Mouse (Mus musculus): ENCODE results near the gene Rpl26. TPM values are rescaled to one million over a fixed set of nuclear protein-coding genes. Genes with fewer than 3 reads are reported as not detected.

The Rpl26 gene
- polyA plus RNA-seq, 1 experiment from 2014 or later: 457 TPM

- Histone ChIP-seq H3K27ac (ENCODE audit: low read length) (no peak overlapping the region), H3K27me3 (ENCODE audit: control insufficient read depth, insufficient read depth, low read depth, low read length) (peaks cover 2% of the 10 kb centered on the region; the same call in 1 of the 2 replicates), H3K9ac (ENCODE audit: low read depth, low read length) (no peak overlapping the region), H3K4me1 (ENCODE audit: control insufficient read depth, low read depth, low read length) (peaks cover 3% of the 10 kb centered on the region), H3K36me3 (ENCODE audit: control insufficient read depth, insufficient read depth) (no peaks in the 10 kb centered on the region), H3K4me3 (ENCODE audit: low read depth, low read length) (no peak overlapping the region), H3K9me3 (replicated peaks; ENCODE audit: control insufficient read depth, low read length) (no peaks in the 10 kb centered on the region), H3K4me2 (ENCODE audit: low read depth, low read length) (no peak overlapping the region)
- WGBS (ENCODE audit: insufficient replicate concordance): 51% methylated on average over 2 of the region's 2 CpGs
- ATAC-seq (ENCODE audit: low read depth): no peak
Measured at GRCm38 (mm10) chr11:68945245-68945644, 43.9 kb downstream of the Rpl26 start.

GRCm38 (mm10) chr11:68946001-68946400 lies 44.6 kb downstream of the Rpl26 start:
- Histone ChIP-seq H3K9ac (ENCODE audit: low read depth, low read length) (no peak overlapping the region), H3K9me3 (replicated peaks; ENCODE audit: control insufficient read depth, low read length) (no peaks in the 10 kb centered on the region), H3K27me3 (ENCODE audit: control insufficient read depth, insufficient read depth, low read depth, low read length) (peaks cover 2% of the 10 kb centered on the region; the same call in 1 of the 2 replicates), H3K4me1 (ENCODE audit: control insufficient read depth, low read depth, low read length) (no peaks in the 10 kb centered on the region), H3K36me3 (ENCODE audit: control insufficient read depth, insufficient read depth) (no peaks in the 10 kb centered on the region), H3K4me3 (ENCODE audit: low read depth, low read length) (no peak overlapping the region), H3K27ac (ENCODE audit: low read length) (no peak overlapping the region), H3K4me2 (ENCODE audit: low read depth, low read length) (no peak overlapping the region)
- ATAC-seq (ENCODE audit: low read depth): no peak
- WGBS (ENCODE audit: insufficient replicate concordance): 65% methylated on average over 4 of the region's 4 CpGs

- Histone ChIP-seq H3K27me3 (ENCODE audit: control insufficient read depth, insufficient read depth, low read depth, low read length) (peaks cover 2% of the 10 kb centered on the region; the same call in 1 of the 2 replicates), H3K9ac (ENCODE audit: low read depth, low read length) (no peak overlapping the region), H3K27ac (ENCODE audit: low read length) (no peak overlapping the region), H3K4me2 (ENCODE audit: low read depth, low read length) (no peak overlapping the region), H3K36me3 (ENCODE audit: control insufficient read depth, insufficient read depth) (no peaks in the 10 kb centered on the region), H3K4me3 (ENCODE audit: low read depth, low read length) (no peak overlapping the region), H3K9me3 (replicated peaks; ENCODE audit: control insufficient read depth, low read length) (no peaks in the 10 kb centered on the region), H3K4me1 (ENCODE audit: control insufficient read depth, low read depth, low read length) (no peaks in the 10 kb centered on the region)
- WGBS (ENCODE audit: insufficient replicate concordance): 37% methylated on average over 16 of the region's 16 CpGs
- no peak for ATAC-seq (ENCODE audit: low read depth)
Measured at GRCm38 (mm10) chr11:68946806-68947440, 45.5 kb downstream of the Rpl26 start.

GRCm38 (mm10) chr11:68947542-68947993 lies 46.2 kb downstream of the Rpl26 start:
- ATAC-seq (ENCODE audit: low read depth): no peak
- no peak overlapping the region for H3K27ac ChIP-seq (ENCODE audit: low read length)

GRCm38 (mm10) chr11:68953903-68954302 lies 52.5 kb downstream of the Rpl26 start:
- H3K9me3 ChIP-seq (replicated peaks; ENCODE audit: control insufficient read depth, low read length): no peaks in the 10 kb centered on the region
- no peaks in the 10 kb centered on the region for H3K4me1 ChIP-seq (ENCODE audit: control insufficient read depth, low read depth, low read length)
- no peak overlapping the region for H3K27ac ChIP-seq (ENCODE audit: low read length)
- peaks cover 39% of the 10 kb centered on the region for H3K27me3 ChIP-seq (ENCODE audit: control insufficient read depth, insufficient read depth, low read depth, low read length)
- WGBS (ENCODE audit: insufficient replicate concordance): 26% methylated on average over 13 of the region's 13 CpGs
- no peak for ATAC-seq (ENCODE audit: low read depth)
- peak overlapping the region; percentile 10 for H3K4me3 ChIP-seq (ENCODE audit: low read depth, low read length)
- H3K9ac ChIP-seq (ENCODE audit: low read depth, low read length): no peak overlapping the region
- H3K4me2 ChIP-seq (ENCODE audit: low read depth, low read length): no peak overlapping the region
- no peaks in the 10 kb centered on the region for H3K36me3 ChIP-seq (ENCODE audit: control insufficient read depth, insufficient read depth)

More at GRCm38 (mm10) chr11:68947542-68947993, 46.2 kb downstream of the Rpl26 start:
- no peaks in the 10 kb centered on the region for H3K4me1 ChIP-seq (ENCODE audit: control insufficient read depth, low read depth, low read length)
- no peak overlapping the region for H3K9ac ChIP-seq (ENCODE audit: low read depth, low read length)
- peaks cover 2% of the 10 kb centered on the region; the same call in 1 of the 2 replicates for H3K27me3 ChIP-seq (ENCODE audit: control insufficient read depth, insufficient read depth, low read depth, low read length)
- 49% methylated on average over 12 of the region's 12 CpGs for WGBS (ENCODE audit: insufficient replicate concordance)
- no peaks in the 10 kb centered on the region for H3K36me3 ChIP-seq (ENCODE audit: control insufficient read depth, insufficient read depth)
- no peak overlapping the region for H3K4me2 ChIP-seq (ENCODE audit: low read depth, low read length)
- H3K9me3 ChIP-seq (replicated peaks; ENCODE audit: control insufficient read depth, low read length): no peaks in the 10 kb centered on the region
- no peak overlapping the region for H3K4me3 ChIP-seq (ENCODE audit: low read depth, low read length)

- H3K9ac ChIP-seq (ENCODE audit: low read depth, low read length): no peak overlapping the region
- H3K4me1 ChIP-seq (ENCODE audit: control insufficient read depth, low read depth, low read length): no peaks in the 10 kb centered on the region
- peak overlapping the region; percentile 36 for H3K4me2 ChIP-seq (ENCODE audit: low read depth, low read length)
- WGBS (ENCODE audit: insufficient replicate concordance): 4% methylated on average over 17 of the region's 17 CpGs
- peaks cover 39% of the 10 kb centered on the region for H3K27me3 ChIP-seq (ENCODE audit: control insufficient read depth, insufficient read depth, low read depth, low read length)
- no peak overlapping the region for H3K27ac ChIP-seq (ENCODE audit: low read length)
- no peak for ATAC-seq (ENCODE audit: low read depth)
- no peaks in the 10 kb centered on the region for H3K36me3 ChIP-seq (ENCODE audit: control insufficient read depth, insufficient read depth)
- H3K9me3 ChIP-seq (replicated peaks; ENCODE audit: control insufficient read depth, low read length): no peaks in the 10 kb centered on the region
- H3K4me3 ChIP-seq (ENCODE audit: low read depth, low read length): peak overlapping the region; percentile 10
Measured at GRCm38 (mm10) chr11:68954408-68954807, 53.0 kb downstream of the Rpl26 start.

- H3K9ac ChIP-seq (ENCODE audit: low read depth, low read length): no peak overlapping the region
- H3K27me3 ChIP-seq (ENCODE audit: control insufficient read depth, insufficient read depth, low read depth, low read length): peaks cover 39% of the 10 kb centered on the region
- no peaks in the 10 kb centered on the region for H3K36me3 ChIP-seq (ENCODE audit: control insufficient read depth, insufficient read depth)
- H3K9me3 ChIP-seq (replicated peaks; ENCODE audit: control insufficient read depth, low read length): no peaks in the 10 kb centered on the region
- H3K27ac ChIP-seq (ENCODE audit: low read length): no peak overlapping the region
- no peaks in the 10 kb centered on the region for H3K4me1 ChIP-seq (ENCODE audit: control insufficient read depth, low read depth, low read length)
- H3K4me2 ChIP-seq (ENCODE audit: low read depth, low read length): no peak overlapping the region
- H3K4me3 ChIP-seq (ENCODE audit: low read depth, low read length): no peak overlapping the region
- WGBS (ENCODE audit: insufficient replicate concordance): 55% methylated on average over 5 of the region's 5 CpGs
- ATAC-seq (ENCODE audit: low read depth): no peak
Measured at GRCm38 (mm10) chr11:68955473-68955872, 54.1 kb downstream of the Rpl26 start.

- H3K27ac ChIP-seq (ENCODE audit: low read length): no peak overlapping the region
- H3K4me2 ChIP-seq (ENCODE audit: low read depth, low read length): no peak overlapping the region
- no peaks in the 10 kb centered on the region for H3K9me3 ChIP-seq (replicated peaks; ENCODE audit: control insufficient read depth, low read length)
- H3K27me3 ChIP-seq (ENCODE audit: control insufficient read depth, insufficient read depth, low read depth, low read length): peaks cover 39% of the 10 kb centered on the region
- 20% methylated on average over 3 of the region's 3 CpGs for whole genome bisulfite sequencing (ENCODE audit: insufficient replicate concordance)
- H3K9ac ChIP-seq (ENCODE audit: low read depth, low read length): no peak overlapping the region
- H3K4me1 ChIP-seq (ENCODE audit: control insufficient read depth, low read depth, low read length): no peaks in the 10 kb centered on the region
- no peak for ATAC-seq (ENCODE audit: low read depth)
- peak overlapping the region; percentile 6; the same call in 1 of the 2 replicates for H3K4me3 ChIP-seq (ENCODE audit: low read depth, low read length)
- no peaks in the 10 kb centered on the region for H3K36me3 ChIP-seq (ENCODE audit: control insufficient read depth, insufficient read depth)
Measured at GRCm38 (mm10) chr11:68956107-68956506, 54.7 kb downstream of the Rpl26 start.

All from liver, embryonic 16.5 days (tissue).